8 mouse cellular contexts compared by ENCODE assay signal in the genomic region with DNA sequence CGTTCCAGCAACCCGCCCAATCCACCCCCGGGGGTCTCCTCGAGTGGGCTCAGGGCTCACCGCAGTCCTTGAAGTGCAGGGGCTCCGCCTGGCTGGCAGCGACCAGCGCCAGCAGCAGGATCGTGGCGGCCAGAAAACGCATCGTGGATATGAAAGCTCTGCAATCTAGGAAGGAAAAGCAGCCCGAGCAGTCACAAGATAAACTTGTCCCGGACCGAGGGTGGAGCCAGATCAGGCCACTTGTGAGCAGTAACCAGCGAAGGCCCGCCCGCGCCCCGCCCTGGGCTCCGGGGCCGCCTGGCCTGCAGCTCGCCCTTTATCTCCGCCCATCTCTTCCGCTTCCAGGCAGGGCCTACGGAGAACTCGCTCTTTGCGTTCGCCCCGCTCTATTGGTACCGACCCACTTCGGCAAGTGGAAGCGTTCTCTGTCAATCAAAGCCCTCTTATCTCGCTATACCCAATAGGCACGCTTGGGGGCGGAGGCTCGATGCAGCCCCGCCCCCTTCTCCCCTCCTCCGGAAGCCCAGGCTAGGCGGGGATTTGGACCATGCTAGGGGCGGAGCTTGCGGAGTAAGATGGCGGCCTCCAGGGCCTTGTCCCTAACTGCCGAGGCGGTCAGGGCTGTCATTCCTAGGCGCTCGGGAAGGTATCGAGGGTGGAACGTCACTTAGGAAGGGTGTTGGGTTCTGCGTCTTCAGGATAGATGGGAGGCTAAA. TPM values are rescaled to one million over a fixed set of nuclear protein-coding genes. Genes with fewer than 3 reads are reported as not detected.
A peak's percentile ranks its signal among the peaks of the same experiment; 100 is the strongest.
DNase-seq lines count a peak whose midpoint lies in the region; ATAC-seq and TF ChIP-seq lines count a peak whose summit lies in the region.

Gene Npc2 (minus strand): TSS at position 427 of the 716 bp plus-strand sequence.
Gene Isca2 (plus strand): TSS at position 526 of the 716 bp plus-strand sequence.

- peaks cover 17% of the 10 kb centered on the region for H3K79me2 ChIP-seq in MEL (ENCODE audit: control insufficient read depth, insufficient read depth, low read length, poor library complexity)

- H3K9me3 ChIP-seq in MEL (replicated peaks; ENCODE audit: insufficient read depth, low read length), result no peaks in the 10 kb centered on the region
- no peaks in the 10 kb centered on the region for H3K9me3 ChIP-seq in forebrain, postnatal 0 days (ENCODE audit: low read length)
- no peaks in the 10 kb centered on the region for H3K9me3 ChIP-seq in lung, embryonic 15.5 days

- peak within 1 kb of the TSS; percentile 93 for H3K9ac ChIP-seq in MEL (ENCODE audit: control insufficient read depth, low read depth, low read length, poor library complexity, severe bottlenecking)
- H3K9ac ChIP-seq in forebrain, postnatal 0 days, result peak within 1 kb of the TSS; percentile 85
- peak within 1 kb of the TSS; percentile 75 for H3K9ac ChIP-seq in lung, embryonic 15.5 days

- TF ChIP-seq RAD21 in MEL (IDR thresholded peaks at IDR 0.05; ENCODE audit: low read depth, low read length), result no peak

- H3K27ac ChIP-seq in MEL (ENCODE audit: control insufficient read depth, low read depth, low read length), result peak within 1 kb of the TSS; percentile 92
- H3K27ac ChIP-seq in cerebellum, adult 2 months (ENCODE audit: insufficient read depth, low read length), result peak within 1 kb of the TSS; percentile 54
- peak within 1 kb of the TSS; percentile 80 for H3K27ac ChIP-seq in forebrain, postnatal 0 days (ENCODE audit: low read depth, low read length)
- peak within 1 kb of the TSS; percentile 96 for H3K27ac ChIP-seq in lung, embryonic 15.5 days

- peak; percentile 99 for ATAC-seq in forebrain, postnatal 0 days
- peak; percentile 98 for ATAC-seq in lung, embryonic 15.5 days (ENCODE audit: borderline replicate concordance, extremely low read depth, low FRiP score, low TSS enrichment)

- WGBS in cerebellum, adult 2 months, result under 1% methylated on average over 50 of the region's 50 CpGs
- under 1% methylated on average over 50 of the region's 50 CpGs for WGBS in forebrain, postnatal 0 days
- WGBS in lung, embryonic 15.5 days, result under 1% methylated on average over 50 of the region's 50 CpGs

- peak within 1 kb of the TSS; percentile 87 for H3K4me2 ChIP-seq in forebrain, postnatal 0 days (ENCODE audit: low read depth)
- H3K4me2 ChIP-seq in lung, embryonic 15.5 days, result peak within 1 kb of the TSS; percentile 75

- H3K36me3 ChIP-seq in MEL (ENCODE audit: control insufficient read depth in 1 of 2, insufficient read depth in 2 of 2, low read length in 2 of 2), result peaks cover 2 to 32% of the 10 kb centered on the region in 2 experiments; a peak in 3 of 4 replicates
- no peaks in the 10 kb centered on the region for H3K36me3 ChIP-seq in forebrain, postnatal 0 days (ENCODE audit: insufficient read depth)
- no peaks in the 10 kb centered on the region for H3K36me3 ChIP-seq in lung, embryonic 15.5 days

- peak; percentile 100 for DNase-seq in MEL (ENCODE audit: low read depth, low spot score)
- peak; percentile 95 to 99 for DNase-seq in cerebellum, adult 2 months
- DNase-seq in forebrain, postnatal 0 days, result peak; percentile 99
- DNase-seq in heart, postnatal 4 days, result peak; percentile 97
- DNase-seq in layer of hippocampus, adult 8-10 months (ENCODE audit: low spot score in 2 of 2), result peak; percentile 97 to 98
- DNase-seq in ovary, adult 18-20 months (ENCODE audit: low spot score), result peak; percentile 99
- peak; percentile 99 for DNase-seq in thymus, postnatal 0 days (ENCODE audit: low spot score)

- TF ChIP-seq POLR2A in MEL (IDR thresholded peaks at IDR 0.05; ENCODE audit: control insufficient read depth in 1 of 2, insufficient read depth in 1 of 2, low read depth in 1 of 2, low read length in 2 of 2, poor library complexity in 1 of 2), result peak; percentile 88 to 96
- TF ChIP-seq POLR2A in cerebellum, adult 2 months (IDR thresholded peaks at IDR 0.05; ENCODE audit: borderline replicate concordance, insufficient read depth, low read length), result peak; percentile 84; the same call in 1 of the 2 replicates

- H3K4me3 ChIP-seq in MEL (ENCODE audit: control insufficient read depth in 1 of 2, insufficient read depth in 1 of 2, low read depth in 2 of 2, low read length in 2 of 2), result peak within 1 kb of the TSS; percentile 86 to 96
- peak within 1 kb of the TSS; percentile 94 for H3K4me3 ChIP-seq in cerebellum, adult 2 months (replicated peaks; ENCODE audit: insufficient read depth, low read depth, low read length)
- H3K4me3 ChIP-seq in forebrain, postnatal 0 days (ENCODE audit: low read depth, low read length), result peak within 1 kb of the TSS; percentile 73
- H3K4me3 ChIP-seq in lung, embryonic 15.5 days, result peak within 1 kb of the TSS; percentile 63

- no peak for TF ChIP-seq CTCF in MEL (IDR thresholded peaks at IDR 0.05 in 2 of 3, conservative IDR thresholded peaks at IDR 0.05 in 1 of 3; ENCODE audit: control insufficient read depth in 1 of 3, insufficient read depth in 1 of 3, low read depth in 2 of 3, low read length in 3 of 3, poor library complexity in 1 of 3, severe bottlenecking in 1 of 3)
- no peak for TF ChIP-seq CTCF in cerebellum, adult 2 months (IDR thresholded peaks at IDR 0.05; ENCODE audit: borderline replicate concordance, insufficient read depth, low read depth, low read length)
- TF ChIP-seq CTCF in forebrain, postnatal 0 days (IDR thresholded peaks at IDR 0.05; ENCODE audit: low read depth), result peak; percentile 8

- no peaks in the 10 kb centered on the region for H3K27me3 ChIP-seq in MEL (ENCODE audit: control insufficient read depth in 1 of 2, insufficient read depth in 2 of 2, low read length in 2 of 2)
- H3K27me3 ChIP-seq in cerebellum, adult 2 months (ENCODE audit: control insufficient read depth, insufficient read depth, low read length), result no peaks in the 10 kb centered on the region
- no peaks in the 10 kb centered on the region for H3K27me3 ChIP-seq in forebrain, postnatal 0 days (ENCODE audit: insufficient read depth, low read length)
- H3K27me3 ChIP-seq in lung, embryonic 15.5 days, result no peaks in the 10 kb centered on the region

- peaks cover 21 to 22% of the 10 kb centered on the region in 2 experiments for H3K4me1 ChIP-seq in MEL (ENCODE audit: control insufficient read depth in 1 of 2, insufficient read depth in 2 of 2, low read length in 2 of 2)
- no peaks in the 10 kb centered on the region for H3K4me1 ChIP-seq in cerebellum, adult 2 months (ENCODE audit: control insufficient read depth, insufficient read depth, low read length)
- H3K4me1 ChIP-seq in forebrain, postnatal 0 days (ENCODE audit: insufficient read depth), result peaks cover 14% of the 10 kb centered on the region
- H3K4me1 ChIP-seq in lung, embryonic 15.5 days, result peaks cover 51% of the 10 kb centered on the region

- no peak for TF ChIP-seq EP300 in MEL (IDR thresholded peaks at IDR 0.05; ENCODE audit: low read depth in 1 of 2, low read length in 2 of 2)

TF ChIP-seq in MEL, 35 proteins besides CTCF, POLR2A, EP300 and RAD21 (continues in another document):
- TF ChIP-seq JUND (IDR thresholded peaks at IDR 0.05; ENCODE audit: low read depth, low read length), result no peak
- TF ChIP-seq HCFC1 (IDR thresholded peaks at IDR 0.05; ENCODE audit: low read depth, low read length), result peak; percentile 81
- TF ChIP-seq SIN3A (IDR thresholded peaks at IDR 0.05; ENCODE audit: low read length), result peak; percentile 78; the same call in 1 of the 2 replicates
- no peak for TF ChIP-seq UBTF (IDR thresholded peaks at IDR 0.05; ENCODE audit: borderline replicate concordance, insufficient read depth, low read depth, low read length)
- no peak for TF ChIP-seq ZNF384 (IDR thresholded peaks at IDR 0.05; ENCODE audit: low read depth, low read length)
- TF ChIP-seq MAX (IDR thresholded peaks at IDR 0.05; ENCODE audit: low read length), result peak; percentile 36; the same call in 1 of the 2 replicates
- no peak for TF ChIP-seq POLR2AphosphoS5 (IDR thresholded peaks at IDR 0.05; ENCODE audit: borderline replicate concordance, low read depth, low read length)
- 0 out of 2 replicates have a peak, but pooled peaks have one; percentile 10 for TF ChIP-seq RCOR1 (IDR thresholded peaks at IDR 0.05; ENCODE audit: low read depth, low read length)
- no peak for TF ChIP-seq USF1 (IDR thresholded peaks at IDR 0.05; ENCODE audit: low read depth, low read length)
- no peak for TF ChIP-seq CHD1 (IDR thresholded peaks at IDR 0.05; ENCODE audit: low read depth, low read length)
- no peak; the same call in 1 of the 2 replicates for TF ChIP-seq KAT2A (conservative IDR thresholded peaks at IDR 0.05; ENCODE audit: low read depth, low read length)
- no peak for TF ChIP-seq E2F4 (IDR thresholded peaks at IDR 0.05; ENCODE audit: borderline replicate concordance, low read depth, low read length)
- no peak for TF ChIP-seq SMC3 (IDR thresholded peaks at IDR 0.05; ENCODE audit: low read depth, low read length)
- TF ChIP-seq NRF1 (IDR thresholded peaks at IDR 0.05; ENCODE audit: insufficient read depth, low read depth, low read length, poor library complexity, severe bottlenecking), result peak; percentile 16; the same call in 1 of the 2 replicates
- TF ChIP-seq TAL1 (IDR thresholded peaks at IDR 0.05; ENCODE audit: low read length), result no peak

RNA-seq across cellular contexts. Expression of gene Npc2, which starts in this region (rescaled TPM):
- 45.2 and 48.9 TPM in 2 replicates for total RNA-seq in MEL (2012; rRNA removed)
- 10 to 100 TPM in 1 of 2 experiments, not detected in 1; 63.1 TPM for polyA plus RNA-seq in MEL (2012; ENCODE audit: insufficient read depth in 1 of 2, insufficient read length in 2 of 2, low read depth in 1 of 2, low replicate concordance in 2 of 2, missing spikeins in 1 of 2)
- polyA plus RNA-seq in cerebellum, adult 2 months (2012; rRNA removed), result 54.3 and 56.3 TPM in 2 replicates
- 42.5 and 49.8 TPM in 2 replicates for total RNA-seq in forebrain, postnatal 0 days (2014; rRNA removed)
- polyA plus RNA-seq in forebrain, postnatal 0 days (2015; fragmentation: Nextera tagmentation; extraction: Ambion mirVana), result 56.1 and 64.2 TPM in 2 replicates
- total RNA-seq in heart, postnatal 4 days (2021), result 10 to 100 TPM; 42.6 to 45.3 TPM
- 10 to 100 TPM; 26.0 to 80.4 (median 46.4) TPM for total RNA-seq in layer of hippocampus, adult 8-10 months (2022)
- polyA plus RNA-seq in lung, embryonic 15.5 days (2015; fragmentation: Nextera tagmentation; extraction: Ambion mirVana), result 150 and 162 TPM in 2 replicates
- 89.7 and 93.1 TPM in 2 replicates for polyA plus RNA-seq in thymus, postnatal 0 days (2015; fragmentation: Nextera tagmentation; extraction: Ambion mirVana)

RNA-seq across cellular contexts. Expression of gene Isca2, which starts in this region (rescaled TPM):
- total RNA-seq in MEL (2012; rRNA removed), result 60.4 and 70.6 TPM in 2 replicates
- 10 to 100 TPM in 1 of 2 experiments, not detected in 1; 71.1 TPM for polyA plus RNA-seq in MEL (2012; ENCODE audit: insufficient read depth in 1 of 2, insufficient read length in 2 of 2, low read depth in 1 of 2, low replicate concordance in 2 of 2, missing spikeins in 1 of 2)
- 110 and 111 TPM in 2 replicates for polyA plus RNA-seq in cerebellum, adult 2 months (2012; rRNA removed)
- total RNA-seq in forebrain, postnatal 0 days (2014; rRNA removed), result 58.8 and 68.1 TPM in 2 replicates
- polyA plus RNA-seq in forebrain, postnatal 0 days (2015; fragmentation: Nextera tagmentation; extraction: Ambion mirVana), result 112 and 114 TPM in 2 replicates
- 10 to 100 TPM; 72.9 to 75.3 TPM for total RNA-seq in heart, postnatal 4 days (2021)
- 10 to 100 TPM; 52.3 to 58.0 (median 57.2) TPM for total RNA-seq in layer of hippocampus, adult 8-10 months (2022)
- 130 and 136 TPM in 2 replicates for polyA plus RNA-seq in lung, embryonic 15.5 days (2015; fragmentation: Nextera tagmentation; extraction: Ambion mirVana)
- polyA plus RNA-seq in thymus, postnatal 0 days (2015; fragmentation: Nextera tagmentation; extraction: Ambion mirVana), result 156 TPM in 2 replicates

Comparison
In these comparisons a context has a peak if more than half of its experiments do, and no peak if none do; other contexts are left out.
1. Peak in every context shown above with its lines: DNase-seq, ATAC-seq, H3K4me3 ChIP-seq and H3K27ac ChIP-seq.